Mouse (Mus musculus) C2C12 (cell line): ENCODE results near the gene Tmem115.

Experiments used
- CTCF ChIP-seq: IDR thresholded peaks from one replicate; pipeline ENCODE4 v1.5.1; 2011; ENCODE audit not compliant: control insufficient read depth, insufficient read depth, insufficient read length
- MYOG ChIP-seq: IDR thresholded peaks from one replicate; pipeline ENCODE4 v1.6.1; 2011; ENCODE audit not compliant: control insufficient read depth, insufficient read length; ENCODE audit errors: extremely low read depth

GRCm38 (mm10) chr9:107566855-107567254 lies 33.1 kb downstream of the Tmem115 start:
- no peak for TF ChIP-seq CTCF
- TF ChIP-seq MYOG: no peak
